Mouse (Mus musculus): ENCODE data around the gene Foxn4.

DNA sequence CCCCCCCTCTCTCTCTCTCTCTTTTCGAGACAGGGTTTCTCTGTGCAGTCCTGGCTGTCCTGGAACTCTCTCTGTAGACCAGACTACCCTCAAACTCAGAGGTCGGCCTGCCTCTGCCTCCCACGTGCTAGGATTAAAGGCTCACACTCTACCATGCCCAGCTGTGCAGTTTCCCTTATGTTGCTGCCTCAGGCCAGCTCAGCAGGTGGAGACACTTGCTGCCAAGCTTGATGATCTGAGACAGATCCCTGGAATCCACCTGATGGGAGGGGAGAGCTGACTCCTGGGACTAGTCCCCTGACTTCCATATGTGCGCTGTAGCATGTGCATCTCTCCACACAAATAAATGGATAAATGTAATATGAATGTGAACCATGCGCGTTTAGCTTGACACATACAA is 29.6 kb upstream of the Foxn4 start:
- TF ChIP-seq POLR2A (IDR thresholded peaks at IDR 0.05; ENCODE audit: borderline replicate concordance, extremely low read depth, insufficient read depth, insufficient read length, poor library complexity, severe bottlenecking) (no peak), CTCF (IDR thresholded peaks at IDR 0.05; ENCODE audit: borderline replicate concordance, extremely low read depth, insufficient read depth, insufficient read length) (no peak)
